Mouse (Mus musculus) liver, postnatal 0 days (tissue): ENCODE data around the gene Gm10100. TPM values are rescaled to one million over a fixed set of nuclear protein-coding genes. Genes with fewer than 3 reads are reported as not detected.
"Not testable (repeated sequence)": the region's sequence is repeated elsewhere in the genome, so short reads cannot be mapped to it uniquely, and the experiment has no call there.

Source experiments
- ATAC-seq: fragments of 200-750 bp; cut with Nextera tagmentation; 2 replicates; pipeline ENCODE4 v1.8.0; 2017; ENCODE audit warnings: mild to moderate bottlenecking, moderate library complexity
- DNase-seq: peaks from one replicate; pipeline ENCODE4 v3.0.0-alpha.2; 2016
- H3K27ac ChIP-seq: fragments of 300-500 bp; sonication (generic); 2 replicates; pipeline ENCODE4 v1.5.1; 2014; ENCODE audit warnings: antibody characterized with exemption, moderate library complexity, mild to moderate bottlenecking, low read depth
- H3K27me3 ChIP-seq: fragments of 300-500 bp; sonication (generic); 2 replicates; pipeline ENCODE4 v1.6.1; 2014; ENCODE audit warnings: low read length, control low read depth, mixed read lengths; ENCODE audit not compliant: insufficient read depth
- H3K36me3 ChIP-seq: fragments of 300-500 bp; sonication (generic); replicated peaks from 2 replicates; pipeline ENCODE4 v1.6.1; 2014; ENCODE audit warnings: mild to moderate bottlenecking, control low read depth, low read length, moderate library complexity, mixed read lengths; ENCODE audit not compliant: insufficient read depth
- H3K4me1 ChIP-seq: fragments of 300-500 bp; sonication (generic); 2 replicates; pipeline ENCODE4 v1.6.1; 2014; ENCODE audit warnings: antibody characterized with exemption, mild to moderate bottlenecking, control low read depth; ENCODE audit not compliant: insufficient read depth
- H3K4me2 ChIP-seq: fragments of 300-500 bp; sonication (generic); 2 replicates; pipeline ENCODE4 v1.6.1; 2014; ENCODE audit warnings: low read depth, mild to moderate bottlenecking, low read length, moderate library complexity, mixed read lengths
- H3K4me3 ChIP-seq: fragments of 300-500 bp; sonication (generic); 2 replicates; pipeline ENCODE4 v1.5.1; 2014; ENCODE audit warnings: low read depth, low read length
- H3K9ac ChIP-seq: fragments of 300-500 bp; sonication (generic); replicated peaks from 2 replicates; pipeline ENCODE4 v1.6.1; 2014; ENCODE audit warnings: mild to moderate bottlenecking, moderate library complexity
- H3K9me3 ChIP-seq: fragments of 300-500 bp; sonication (generic); 2 replicates; pipeline ENCODE4 v1.6.1; 2016; ENCODE audit warnings: mild to moderate bottlenecking, control low read depth, low read length, mixed read lengths
- CTCF ChIP-seq: sonication (generic); IDR thresholded peaks from 2 replicates; pipeline ENCODE4 v1.5.1; 2016; ENCODE audit warnings: antibody characterized with exemption, low read depth
- EP300 ChIP-seq: IDR thresholded peaks from 2 replicates; pipeline ENCODE4 v1.6.1; 2016; ENCODE audit warnings: antibody characterized with exemption, low read depth, mild to moderate bottlenecking
- WGBS: fragments of 180-500 bp; shearing (Covaris S2); extraction: QIAGEN DNeasy Blood & Tissue Kit; methylation state at CpG from one replicate; pipeline ENCODE4 v1.1.7; 2014; ENCODE audit not compliant: insufficient replicate concordance; 5-methylcytosine and 5-hydroxymethylcytosine counted together
- polyA plus RNA-seq: library from polyadenylated mRNA; unstranded; fragments of >200 nt; fragmentation: Nextera tagmentation; extraction: Ambion mirVana; gene quantifications from 2 replicates; pipeline ENCODE4 v1.2.1, GENCODE M21; 2015

Gm10100 gene
- polyA plus RNA-seq, 1 experiment from 2014 or later: not detected

GRCm38 (mm10) chr10:77724855-77725254 is 1.4 kb upstream of the Gm10100 start:
- Histone ChIP-seq H3K4me3 (no peak overlapping the region), H3K4me2 (no peak overlapping the region), H3K27ac (no peak overlapping the region), H3K27me3 (no peaks in the 10 kb centered on the region), H3K4me1 (no peaks in the 10 kb centered on the region), H3K36me3 (no peaks in the 10 kb centered on the region), H3K9me3 (no peaks in the 10 kb centered on the region), H3K9ac (no peak overlapping the region)
- WGBS: 71% methylated on average over 8 of the region's 8 CpGs
- 0 out of 2 replicates have a peak, but pooled peaks have one; percentile 24 for TF ChIP-seq CTCF
- no peak for TF ChIP-seq EP300
- ATAC-seq (no peak), DNase-seq (no peak)

DNA sequence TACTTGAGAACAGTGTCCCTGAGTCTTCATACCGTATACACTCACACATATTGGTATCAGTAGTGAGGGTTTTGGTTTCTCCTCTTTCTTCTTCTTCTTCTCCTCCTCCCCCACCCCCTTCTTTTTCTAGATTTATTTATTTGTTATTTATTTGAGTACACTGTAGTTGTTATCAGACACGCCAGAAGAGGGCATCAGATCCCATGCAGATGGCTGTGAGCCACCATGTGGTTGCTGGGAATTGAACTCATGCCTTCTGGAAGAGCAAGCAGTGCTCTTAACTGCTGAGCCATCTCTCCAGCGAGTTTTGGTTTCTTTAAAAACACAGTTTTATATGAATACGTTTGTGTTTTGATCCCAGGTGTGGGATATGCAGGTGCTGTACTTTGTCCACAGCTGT is 2.0 kb downstream of the Gm10100 start:
- H3K27ac ChIP-seq: no peak overlapping the region
- no peak for TF ChIP-seq EP300
- TF ChIP-seq CTCF: peak; percentile 30
- no peak overlapping the region for H3K9ac ChIP-seq
- H3K4me3 ChIP-seq: no peak overlapping the region
- DNase-seq: no peak
- 54% methylated on average over 4 of the region's 4 CpGs for WGBS
- H3K4me1 ChIP-seq: no peaks in the 10 kb centered on the region
- no peaks in the 10 kb centered on the region for H3K36me3 ChIP-seq
- no peak for ATAC-seq
- no peaks in the 10 kb centered on the region for H3K27me3 ChIP-seq
- H3K9me3 ChIP-seq: no peaks in the 10 kb centered on the region
- H3K4me2 ChIP-seq: no peak overlapping the region

- no peaks in the 10 kb centered on the region for H3K9me3 ChIP-seq
- no peak overlapping the region for H3K4me3 ChIP-seq
- 48% methylated on average over 4 of the region's 4 CpGs for WGBS
- TF ChIP-seq CTCF: peak; percentile 58
- no peak for TF ChIP-seq EP300
- H3K9ac ChIP-seq: no peak overlapping the region
- no peaks in the 10 kb centered on the region for H3K27me3 ChIP-seq
- no peaks in the 10 kb centered on the region for H3K36me3 ChIP-seq
- ATAC-seq: no peak
- no peaks in the 10 kb centered on the region for H3K4me1 ChIP-seq
- DNase-seq: peak; percentile 26
- no peak overlapping the region for H3K27ac ChIP-seq
- H3K4me2 ChIP-seq: no peak overlapping the region
Observed at GRCm38 (mm10) chr10:77729241-77729640, 3.0 kb downstream of the Gm10100 start.

DNA sequence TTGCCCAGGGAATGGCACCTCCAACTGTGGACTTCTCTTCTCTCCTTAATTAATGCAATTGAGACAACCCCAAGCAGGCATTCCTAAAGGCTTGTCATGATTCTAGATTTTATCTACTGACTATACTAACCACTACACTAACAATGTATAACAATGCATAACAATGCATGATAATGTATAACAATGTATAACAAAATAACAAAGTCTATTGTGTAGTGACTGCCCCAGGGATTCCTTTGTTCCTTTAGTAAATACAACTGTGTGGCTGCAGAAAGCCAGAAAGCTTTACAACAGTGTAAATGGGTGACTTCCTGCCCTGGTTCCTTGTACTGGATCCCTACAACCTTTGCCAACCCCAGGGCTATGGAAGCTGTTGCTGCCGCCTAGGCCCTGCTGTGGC is 9.6 kb downstream of the Gm10100 start:
- ATAC-seq (no peak), DNase-seq (no peak)
- Histone ChIP-seq H3K27ac (no peak overlapping the region), H3K27me3 (no peaks in the 10 kb centered on the region), H3K9ac (no peak overlapping the region), H3K4me2 (no peak overlapping the region), H3K4me3 (no peak overlapping the region), H3K9me3 (peaks cover 4% of the 10 kb centered on the region; the same call in 1 of the 2 replicates), H3K36me3 (no peaks in the 10 kb centered on the region), H3K4me1 (no peaks in the 10 kb centered on the region)
- no peak for TF ChIP-seq CTCF
- TF ChIP-seq EP300: no peak
- 81% methylated on average over 1 of the region's 1 CpGs for WGBS

DNA sequence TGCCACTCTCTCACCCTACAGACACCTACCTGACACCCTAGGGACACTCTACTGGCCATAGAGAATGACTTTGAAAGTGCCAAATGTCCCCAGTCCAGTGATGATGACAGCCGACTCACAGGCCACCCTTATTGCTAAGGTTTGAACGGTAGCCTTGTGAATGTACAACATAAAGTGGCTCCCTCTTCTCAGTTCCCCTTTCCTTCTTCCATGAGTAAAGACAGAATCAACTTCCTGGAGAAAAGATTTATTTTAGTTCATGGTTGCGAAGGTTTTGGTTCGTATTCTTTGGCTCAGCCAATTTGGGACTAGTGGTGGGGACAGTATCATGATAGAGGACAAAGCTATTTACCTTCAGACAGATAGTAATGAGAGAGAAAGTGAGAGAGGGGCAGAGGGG is 12.6 kb downstream of the Gm10100 start:
- H3K9me3 ChIP-seq: peaks cover 4% of the 10 kb centered on the region; the same call in 1 of the 2 replicates
- no peak for ATAC-seq
- no peak for DNase-seq
- H3K27me3 ChIP-seq: no peaks in the 10 kb centered on the region
- WGBS: 56% methylated on average over 4 of the region's 4 CpGs
- H3K9ac ChIP-seq: no peak overlapping the region
- H3K27ac ChIP-seq: no peak overlapping the region
- H3K4me1 ChIP-seq: no peaks in the 10 kb centered on the region
- H3K4me2 ChIP-seq: no peak overlapping the region
- H3K4me3 ChIP-seq: no peak overlapping the region
- TF ChIP-seq CTCF: no peak
- no peak for TF ChIP-seq EP300
- H3K36me3 ChIP-seq: no peaks in the 10 kb centered on the region

DNA sequence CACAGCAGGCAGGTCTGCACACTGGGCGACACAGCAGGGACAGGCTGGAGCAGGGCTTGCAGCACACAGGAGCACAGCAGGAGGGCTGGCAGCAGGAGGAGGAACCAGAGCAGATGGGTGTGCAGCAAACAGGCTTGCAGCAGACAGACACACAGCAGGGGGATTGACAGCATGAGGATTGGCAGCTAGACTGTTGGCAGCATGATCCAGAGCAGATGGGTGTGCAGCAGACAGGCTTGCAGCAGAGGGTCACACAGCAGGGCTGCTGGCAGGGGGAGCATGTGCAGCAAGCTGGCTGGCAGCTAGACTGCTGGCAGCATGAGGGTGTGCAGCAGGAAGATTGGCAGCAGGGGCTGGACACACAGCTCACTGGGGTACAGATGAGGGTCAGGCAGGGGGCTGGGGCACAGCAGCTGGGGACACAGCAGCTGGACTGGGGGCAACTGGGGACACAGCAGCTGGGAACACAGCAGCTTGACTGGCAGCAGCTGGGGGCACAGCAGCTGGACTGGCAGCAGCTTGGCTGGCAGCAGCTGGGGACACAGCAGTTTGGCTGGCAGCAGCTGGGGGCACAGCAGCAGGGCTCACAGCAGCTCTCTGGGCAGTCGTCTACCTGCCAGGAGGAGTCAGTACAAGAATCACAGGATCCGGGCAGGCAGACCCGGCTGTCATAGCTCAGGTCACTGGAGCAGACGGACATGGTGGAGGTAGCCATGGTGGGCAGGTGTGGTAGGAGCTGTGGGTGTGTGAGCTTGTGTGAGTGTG is 15.8 kb downstream of the Gm10100 start, which contains the start of gene Gm18596:
Gene Gm18596, minus strand, starts transcription at position 715 of the 765 bp plus-strand sequence.
- H3K4me3 ChIP-seq, H3K27ac ChIP-seq, DNase-seq, H3K4me2 ChIP-seq, H3K9me3 ChIP-seq, ATAC-seq, H3K36me3 ChIP-seq, H3K27me3 ChIP-seq, H3K9ac ChIP-seq, H3K4me1 ChIP-seq: not testable (repeated sequence)
- 56% methylated on average over 4 of the region's 5 CpGs for WGBS

GRCm38 (mm10) chr10:77750686-77751085 is 24.4 kb downstream of the Gm10100 start:
- not testable (repeated sequence) for H3K36me3 ChIP-seq, H3K4me2 ChIP-seq, H3K9me3 ChIP-seq, H3K4me3 ChIP-seq, H3K27ac ChIP-seq, H3K4me1 ChIP-seq, DNase-seq, ATAC-seq, H3K9ac ChIP-seq, H3K27me3 ChIP-seq
- 64% methylated on average over 1 of the region's 1 CpGs for WGBS

- not testable (repeated sequence) for H3K9me3 ChIP-seq, ATAC-seq, H3K27me3 ChIP-seq, H3K9ac ChIP-seq, H3K4me3 ChIP-seq, H3K27ac ChIP-seq, H3K4me2 ChIP-seq, H3K4me1 ChIP-seq, H3K36me3 ChIP-seq, DNase-seq
- WGBS: 33% methylated on average over 1 of the region's 1 CpGs
Observed at GRCm38 (mm10) chr10:77751254-77751653, 25.0 kb downstream of the Gm10100 start, which contains the start of gene Gm9736. Gene Gm9736 (minus strand): TSS chr10:77751354.
